Mouse (Mus musculus) heart, adult 2 months (tissue): ENCODE results near the gene Cdh4. TPM values are rescaled to one million over a fixed set of nuclear protein-coding genes. Genes with fewer than 3 reads are reported as not detected.

Source experiments
- DNase-seq, 2 experiments: peaks; one replicate each; pipeline ENCODE4 v3.0.0; 2021
- H3K27ac ChIP-seq: fragments of 200-600 bp; 2 replicates; pipeline ENCODE4 v1.8.1; 2022
- H3K27me3 ChIP-seq: fragments of 200-500 bp; 2 replicates; pipeline ENCODE4 v1.6.1; 2012; ENCODE audit warnings: mild to moderate bottlenecking, low read length, inconsistent platforms, mixed read lengths; ENCODE audit not compliant: control insufficient read depth, insufficient read depth
- H3K36me3 ChIP-seq: fragments of 200-500 bp; 2 replicates; pipeline ENCODE4 v1.6.1; 2012; ENCODE audit warnings: low read length, inconsistent platforms; ENCODE audit not compliant: control insufficient read depth, insufficient read depth
- H3K4me1 ChIP-seq: fragments of 200-500 bp; 2 replicates; pipeline ENCODE4 v1.6.1; 2011; ENCODE audit warnings: low read length; ENCODE audit not compliant: control insufficient read depth, insufficient read depth
- H3K4me3 ChIP-seq: fragments of 200-600 bp; 2 replicates; pipeline ENCODE4 v1.8.1; 2022
- H3K79me2 ChIP-seq: fragments of 200-500 bp; replicated peaks from 2 replicates; pipeline ENCODE4 v1.6.1; 2012; ENCODE audit warnings: mild to moderate bottlenecking, inconsistent platforms, low read length, moderate library complexity, mixed read lengths; ENCODE audit not compliant: control insufficient read depth, insufficient read depth
- H3K9ac ChIP-seq: fragments of 200-500 bp; 2 replicates; pipeline ENCODE4 v1.6.1; 2012; ENCODE audit warnings: low read depth, mild to moderate bottlenecking, control low read depth, inconsistent platforms, low read length, mixed read lengths
- CTCF ChIP-seq: fragments of 200-600 bp; IDR thresholded peaks from 2 replicates; pipeline ENCODE4 v1.8.1; 2022; ENCODE audit warnings: antibody characterized with exemption, mild to moderate bottlenecking, moderate library complexity
- EP300 ChIP-seq: fragments of 200-500 bp; IDR thresholded peaks from 2 replicates; pipeline ENCODE4 v1.6.1; 2011; ENCODE audit warnings: low read depth, low read length, control low read depth; ENCODE audit not compliant: insufficient read depth
- POLR2A ChIP-seq: fragments of 200-500 bp; IDR thresholded peaks from 2 replicates; pipeline ENCODE4 v1.6.1; 2011; ENCODE audit warnings: mild to moderate bottlenecking, low read depth, low read length, control low read depth; ENCODE audit not compliant: insufficient read depth
- WGBS: fragments of 180-500 bp; shearing (Covaris S2); methylation state at CpG from one replicate; pipeline ENCODE4 v1.1.7; 2018; 5-methylcytosine and 5-hydroxymethylcytosine counted together
- intact Hi-C: fragments of 180-260 bp; cut with DNase I; formaldehyde crosslinking; loops from one replicate; pipeline ENCODE4 v1.15.1; 2025
- polyA plus RNA-seq: library from polyadenylated mRNA; depleted of rRNA; stranded (reverse); fragments of >200 nt; gene quantifications from 2 replicates; pipeline ENCODE4 v1.2.3, GENCODE M21; 2012
- total RNA-seq, 2 experiments: library from RNA; stranded (reverse); gene quantifications; 2 replicates each; pipeline ENCODE4 v1.2.3; 2021

The Cdh4 gene
- total and polyA plus RNA-seq, 3 experiments = 0.90 to 1.2 (median 0.93) TPM

- no peak for TF ChIP-seq EP300
- no peak for TF ChIP-seq CTCF
- no peak for TF ChIP-seq POLR2A
- no peaks in the 10 kb centered on the region for H3K36me3 ChIP-seq
- no peak overlapping the region for H3K9ac ChIP-seq
- H3K4me1 ChIP-seq = no peaks in the 10 kb centered on the region
- H3K27ac ChIP-seq = no peak overlapping the region
- no peak for DNase-seq
- intact Hi-C loops = no loop called here
- no peaks in the 10 kb centered on the region for H3K27me3 ChIP-seq
- WGBS = 21% methylated on average over 19 of the region's 19 CpGs
- no peaks in the 10 kb centered on the region for H3K79me2 ChIP-seq
- no peak overlapping the region for H3K4me3 ChIP-seq
Observed at GRCm38 (mm10) chr2:179537390-179537789, 95.2 kb downstream of the Cdh4 start.

GRCm38 (mm10) chr2:179537800-179538450 lies 95.7 kb downstream of the Cdh4 start:
- TF ChIP-seq POLR2A (no peak), CTCF (no peak), EP300 (no peak)
- 47% methylated on average over 3 of the region's 3 CpGs for WGBS
- Histone ChIP-seq H3K9ac (no peak overlapping the region), H3K27ac (no peak overlapping the region), H3K4me1 (no peaks in the 10 kb centered on the region), H3K27me3 (no peaks in the 10 kb centered on the region), H3K79me2 (no peaks in the 10 kb centered on the region), H3K36me3 (no peaks in the 10 kb centered on the region), H3K4me3 (no peak overlapping the region)
- no peak for DNase-seq
- intact Hi-C loops = no loop called here

GRCm38 (mm10) chr2:179538535-179538934 lies 96.3 kb downstream of the Cdh4 start:
- Histone ChIP-seq H3K9ac (no peak overlapping the region), H3K27me3 (no peaks in the 10 kb centered on the region), H3K36me3 (no peaks in the 10 kb centered on the region), H3K4me3 (no peak overlapping the region), H3K79me2 (no peaks in the 10 kb centered on the region), H3K27ac (no peak overlapping the region), H3K4me1 (no peaks in the 10 kb centered on the region)
- DNase-seq = no peak
- no peak for TF ChIP-seq POLR2A
- TF ChIP-seq EP300 = no peak
- TF ChIP-seq CTCF = no peak
- intact Hi-C loops = no loop called here
- 58% methylated on average over 4 of the region's 4 CpGs for WGBS

GRCm38 (mm10) chr2:179539532-179540245 lies 97.5 kb downstream of the Cdh4 start:
- no peaks in the 10 kb centered on the region for H3K4me1 ChIP-seq
- no peaks in the 10 kb centered on the region for H3K27me3 ChIP-seq
- H3K36me3 ChIP-seq = no peaks in the 10 kb centered on the region
- no peak for DNase-seq
- 31% methylated on average over 9 of the region's 9 CpGs for WGBS
- no peaks in the 10 kb centered on the region for H3K79me2 ChIP-seq
- intact Hi-C loops = no loop called here
- H3K27ac ChIP-seq = no peak overlapping the region
- H3K9ac ChIP-seq = no peak overlapping the region
- TF ChIP-seq POLR2A (no peak), CTCF (no peak)
- no peak overlapping the region for H3K4me3 ChIP-seq

GRCm38 (mm10) chr2:179541096-179541495 lies 98.9 kb downstream of the Cdh4 start:
- TF ChIP-seq EP300 (no peak), CTCF (no peak), POLR2A (no peak)
- Histone ChIP-seq H3K36me3 (no peaks in the 10 kb centered on the region), H3K79me2 (no peaks in the 10 kb centered on the region), H3K4me3 (no peak overlapping the region), H3K27ac (no peak overlapping the region), H3K9ac (no peak overlapping the region), H3K27me3 (no peaks in the 10 kb centered on the region), H3K4me1 (no peaks in the 10 kb centered on the region)
- 89% methylated on average over 4 of the region's 4 CpGs for WGBS
- intact Hi-C loops = no loop called here
- no peak for DNase-seq

- no peaks in the 10 kb centered on the region for H3K4me1 ChIP-seq
- no peak overlapping the region for H3K4me3 ChIP-seq
- H3K36me3 ChIP-seq = no peaks in the 10 kb centered on the region
- no peaks in the 10 kb centered on the region for H3K27me3 ChIP-seq
- H3K27ac ChIP-seq = no peak overlapping the region
- no peak overlapping the region for H3K9ac ChIP-seq
- 85% methylated on average over 5 of the region's 5 CpGs for WGBS
- no peak for TF ChIP-seq CTCF
- TF ChIP-seq EP300 = no peak
- no peak for TF ChIP-seq POLR2A
- H3K79me2 ChIP-seq = no peaks in the 10 kb centered on the region
- intact Hi-C loops = no loop called here
- DNase-seq = no peak
Observed at GRCm38 (mm10) chr2:179547627-179548026, 105.4 kb downstream of the Cdh4 start.
